Mouse (Mus musculus): ENCODE results near the gene Mrpl12. TPM values are rescaled to one million over a fixed set of nuclear protein-coding genes. Genes with fewer than 3 reads are reported as not detected.

The Mrpl12 gene
- polyA plus RNA-seq, 1 experiment, result 55.7 TPM

- no peak within 1 kb of the TSS for H3K4me3 ChIP-seq (ENCODE audit: extremely low read depth, insufficient read depth, insufficient read length)
- H3K27me3 ChIP-seq (ENCODE audit: control insufficient read depth, insufficient read depth, low read length), result peaks cover 13% of the 10 kb centered on the region
- H3K27ac ChIP-seq (ENCODE audit: insufficient read depth, low read length), result no peak within 1 kb of the TSS
- 14% methylated on average over 62 of the region's 62 CpGs for WGBS
- no peaks in the 10 kb centered on the region for H3K36me3 ChIP-seq (ENCODE audit: control insufficient read depth, insufficient read depth, low read length)
- H3K4me1 ChIP-seq (ENCODE audit: control insufficient read depth, insufficient read depth, insufficient read length), result peaks cover 5% of the 10 kb centered on the region
- DNase-seq (ENCODE audit: low read depth in 1 of 2, low spot score in 2 of 2), result no peak
- TF ChIP-seq POLR2A (IDR thresholded peaks at IDR 0.05; ENCODE audit: low read depth, low read length) (no peak), CTCF (IDR thresholded peaks at IDR 0.05; ENCODE audit: extremely low read depth, insufficient read depth, insufficient read length, insufficient replicate concordance) (no peak)
Measured at GRCm38 (mm10) chr11:120530085-120530964, 45.9 kb downstream of the Mrpl12 start, which contains the start of gene Gcgr. TSS of gene Gcgr (plus strand) at chr11:120530699.

- H3K36me3 ChIP-seq (ENCODE audit: control insufficient read depth, insufficient read depth, low read length), result no peaks in the 10 kb centered on the region
- H3K27me3 ChIP-seq (ENCODE audit: control insufficient read depth, insufficient read depth, low read length), result peaks cover 13% of the 10 kb centered on the region
- WGBS, result 35% methylated on average over 9 of the region's 9 CpGs
- TF ChIP-seq CTCF (IDR thresholded peaks at IDR 0.05; ENCODE audit: extremely low read depth, insufficient read depth, insufficient read length, insufficient replicate concordance) (no peak), POLR2A (IDR thresholded peaks at IDR 0.05; ENCODE audit: low read depth, low read length) (no peak)
- H3K27ac ChIP-seq (ENCODE audit: insufficient read depth, low read length), result no peak overlapping the region
- H3K4me3 ChIP-seq (ENCODE audit: extremely low read depth, insufficient read depth, insufficient read length), result no peak overlapping the region
- H3K4me1 ChIP-seq (ENCODE audit: control insufficient read depth, insufficient read depth, insufficient read length), result peaks cover 5% of the 10 kb centered on the region
- no peak for DNase-seq (ENCODE audit: low read depth in 1 of 2, low spot score in 2 of 2)
Measured at GRCm38 (mm10) chr11:120531646-120532045, 47.2 kb downstream of the Mrpl12 start.

GRCm38 (mm10) chr11:120534093-120534492 is 49.7 kb downstream of the Mrpl12 start:
- no peaks in the 10 kb centered on the region for H3K36me3 ChIP-seq (ENCODE audit: control insufficient read depth, insufficient read depth, low read length)
- H3K27me3 ChIP-seq (ENCODE audit: control insufficient read depth, insufficient read depth, low read length), result peaks cover 13% of the 10 kb centered on the region
- peaks cover 6% of the 10 kb centered on the region for H3K4me1 ChIP-seq (ENCODE audit: control insufficient read depth, insufficient read depth, insufficient read length)
- no peak for DNase-seq (ENCODE audit: low read depth in 1 of 2, low spot score in 2 of 2)
- no peak overlapping the region for H3K27ac ChIP-seq (ENCODE audit: insufficient read depth, low read length)
- no peak for TF ChIP-seq CTCF (IDR thresholded peaks at IDR 0.05; ENCODE audit: extremely low read depth, insufficient read depth, insufficient read length, insufficient replicate concordance)
- TF ChIP-seq POLR2A (IDR thresholded peaks at IDR 0.05; ENCODE audit: low read depth, low read length), result no peak
- WGBS, result 84% methylated on average over 8 of the region's 8 CpGs
- no peak overlapping the region for H3K4me3 ChIP-seq (ENCODE audit: extremely low read depth, insufficient read depth, insufficient read length)

- Histone ChIP-seq H3K4me1 (ENCODE audit: control insufficient read depth, insufficient read depth, insufficient read length) (peaks cover 12% of the 10 kb centered on the region), H3K4me3 (ENCODE audit: extremely low read depth, insufficient read depth, insufficient read length) (no peak overlapping the region), H3K27ac (ENCODE audit: insufficient read depth, low read length) (no peak overlapping the region), H3K27me3 (ENCODE audit: control insufficient read depth, insufficient read depth, low read length) (peaks cover 10% of the 10 kb centered on the region), H3K36me3 (ENCODE audit: control insufficient read depth, insufficient read depth, low read length) (no peaks in the 10 kb centered on the region)
- DNase-seq (ENCODE audit: low read depth in 1 of 2, low spot score in 2 of 2), result no peak
- 85% methylated on average over 3 of the region's 3 CpGs for WGBS
- TF ChIP-seq POLR2A (IDR thresholded peaks at IDR 0.05; ENCODE audit: low read depth, low read length) (no peak), CTCF (IDR thresholded peaks at IDR 0.05; ENCODE audit: extremely low read depth, insufficient read depth, insufficient read length, insufficient replicate concordance) (no peak)
Measured at GRCm38 (mm10) chr11:120535145-120535544, 50.7 kb downstream of the Mrpl12 start.

- WGBS, result 51% methylated on average over 3 of the region's 3 CpGs
- TF ChIP-seq CTCF (IDR thresholded peaks at IDR 0.05; ENCODE audit: extremely low read depth, insufficient read depth, insufficient read length, insufficient replicate concordance), result no peak
- TF ChIP-seq POLR2A (IDR thresholded peaks at IDR 0.05; ENCODE audit: low read depth, low read length), result no peak
- Histone ChIP-seq H3K36me3 (ENCODE audit: control insufficient read depth, insufficient read depth, low read length) (no peaks in the 10 kb centered on the region), H3K4me1 (ENCODE audit: control insufficient read depth, insufficient read depth, insufficient read length) (peaks cover 8% of the 10 kb centered on the region), H3K27me3 (ENCODE audit: control insufficient read depth, insufficient read depth, low read length) (peaks cover 5% of the 10 kb centered on the region), H3K27ac (ENCODE audit: insufficient read depth, low read length) (no peak overlapping the region), H3K4me3 (ENCODE audit: extremely low read depth, insufficient read depth, insufficient read length) (no peak overlapping the region)
- DNase-seq (ENCODE audit: low read depth in 1 of 2, low spot score in 2 of 2), result no peak
Measured at GRCm38 (mm10) chr11:120535804-120536203, 51.4 kb downstream of the Mrpl12 start.

- 80% methylated on average over 3 of the region's 3 CpGs for WGBS
- Histone ChIP-seq H3K27me3 (ENCODE audit: control insufficient read depth, insufficient read depth, low read length) (no peaks in the 10 kb centered on the region), H3K27ac (ENCODE audit: insufficient read depth, low read length) (no peak overlapping the region), H3K36me3 (ENCODE audit: control insufficient read depth, insufficient read depth, low read length) (peaks cover 10% of the 10 kb centered on the region), H3K4me1 (ENCODE audit: control insufficient read depth, insufficient read depth, insufficient read length) (peaks cover 7% of the 10 kb centered on the region), H3K4me3 (ENCODE audit: extremely low read depth, insufficient read depth, insufficient read length) (no peak overlapping the region)
- no peak for DNase-seq (ENCODE audit: low read depth in 1 of 2, low spot score in 2 of 2)
- TF ChIP-seq CTCF (IDR thresholded peaks at IDR 0.05; ENCODE audit: extremely low read depth, insufficient read depth, insufficient read length, insufficient replicate concordance) (no peak), POLR2A (IDR thresholded peaks at IDR 0.05; ENCODE audit: low read depth, low read length) (no peak)
Measured at GRCm38 (mm10) chr11:120538485-120538884, 54.1 kb downstream of the Mrpl12 start.

Other genes with a start within 250 kb of the Mrpl12 start
- gene Actg1, start 136.1 kb upstream of the Mrpl12 start, polyA plus RNA-seq (2012; rRNA removed), result 951 and 978 TPM in 2 replicates
- 0.08 TPM in 1 of 2 replicates, not detected in the other for gene Fscn2, start 123.1 kb upstream of the Mrpl12 start, polyA plus RNA-seq (2012; rRNA removed)
- 36.5 and 53.8 TPM in 2 replicates for gene Faap100, start 105.8 kb upstream of the Mrpl12 start, polyA plus RNA-seq (2012; rRNA removed)
- gene Nploc4, start 46.9 kb upstream of the Mrpl12 start, polyA plus RNA-seq (2012; rRNA removed), result 25.3 and 31.0 TPM in 2 replicates
- gene Tspan10, start 42.0 kb upstream of the Mrpl12 start, polyA plus RNA-seq (2012; rRNA removed), result 7.9 and 9.1 TPM in 2 replicates
- gene Pde6g, start 31.1 kb upstream of the Mrpl12 start, polyA plus RNA-seq (2012; rRNA removed), result 0.14 and 0.35 TPM in 2 replicates
- 9.1 and 11.0 TPM in 2 replicates for gene Oxld1, start 26.5 kb upstream of the Mrpl12 start, polyA plus RNA-seq (2012; rRNA removed)
- gene Ccdc137, start 26.5 kb upstream of the Mrpl12 start, polyA plus RNA-seq (2012; rRNA removed), result 11.2 TPM in 2 replicates
- 13.2 and 14.4 TPM in 2 replicates for gene Arl16, start 17.0 kb upstream of the Mrpl12 start, polyA plus RNA-seq (2012; rRNA removed)
- gene Slc25a10, start 7.2 kb downstream of the Mrpl12 start, polyA plus RNA-seq (2012; rRNA removed), result 36.5 and 48.1 TPM in 2 replicates
- gene Gcgr, start 46.1 kb downstream of the Mrpl12 start, polyA plus RNA-seq (2012; rRNA removed), result 0.30 and 0.36 TPM in 2 replicates
- gene Mcrip1, start 65.1 kb downstream of the Mrpl12 start, polyA plus RNA-seq (2012; rRNA removed), result 79.9 and 99.4 TPM in 2 replicates
- not detected in 2 replicates for gene Ppp1r27, start 66.5 kb downstream of the Mrpl12 start, polyA plus RNA-seq (2012; rRNA removed)
- gene P4hb, start 88.6 kb downstream of the Mrpl12 start, polyA plus RNA-seq (2012; rRNA removed), result 76.8 and 79.2 TPM in 2 replicates
- gene Arhgdia, start 97.0 kb downstream of the Mrpl12 start, polyA plus RNA-seq (2012; rRNA removed), result 620 and 856 TPM in 2 replicates
- 22.1 and 27.2 TPM in 2 replicates for gene Alyref, start 113.8 kb downstream of the Mrpl12 start, polyA plus RNA-seq (2012; rRNA removed)
- gene Anapc11, start 113.8 kb downstream of the Mrpl12 start, polyA plus RNA-seq (2012; rRNA removed), result 80.1 and 101 TPM in 2 replicates
- gene Npb, start 123.9 kb downstream of the Mrpl12 start, polyA plus RNA-seq (2012; rRNA removed), result 4.4 and 5.5 TPM in 2 replicates
- 139 and 165 TPM in 2 replicates for gene Pcyt2, start 133.3 kb downstream of the Mrpl12 start, polyA plus RNA-seq (2012; rRNA removed)
- 119 and 139 TPM in 2 replicates for gene Sirt7, start 140.6 kb downstream of the Mrpl12 start, polyA plus RNA-seq (2012; rRNA removed)
- gene Mafg, start 149.0 kb downstream of the Mrpl12 start, polyA plus RNA-seq (2012; rRNA removed), result 29.9 and 31.3 TPM in 2 replicates
- 7.5 and 8.7 TPM in 2 replicates for gene Pycr1, start 159.2 kb downstream of the Mrpl12 start, polyA plus RNA-seq (2012; rRNA removed)
- gene Myadml2, start 163.5 kb downstream of the Mrpl12 start, polyA plus RNA-seq (2012; rRNA removed), result 0.83 and 1.5 TPM in 2 replicates
- 0.08 and 0.38 TPM in 2 replicates for gene Notum, start 176.6 kb downstream of the Mrpl12 start, polyA plus RNA-seq (2012; rRNA removed)
- gene Aspscr1, start 188.4 kb downstream of the Mrpl12 start, polyA plus RNA-seq (2012; rRNA removed), result 84.5 and 89.1 TPM in 2 replicates
- gene Cenpx, start 229.1 kb downstream of the Mrpl12 start, polyA plus RNA-seq (2012; rRNA removed), result 44.1 and 52.2 TPM in 2 replicates
- 33.5 and 34.9 TPM in 2 replicates for gene Lrrc45, start 229.3 kb downstream of the Mrpl12 start, polyA plus RNA-seq (2012; rRNA removed)
- 3.0 and 4.9 TPM in 2 replicates for gene Rac3, start 236.9 kb downstream of the Mrpl12 start, polyA plus RNA-seq (2012; rRNA removed)
- 39.1 and 49.3 TPM in 2 replicates for gene Dcxr, start 242.7 kb downstream of the Mrpl12 start, polyA plus RNA-seq (2012; rRNA removed)
- 5.3 and 5.8 TPM in 2 replicates for gene Cbr2, start 247.5 kb downstream of the Mrpl12 start, polyA plus RNA-seq (2012; rRNA removed)